In genomic region chr8:75109236-75109967, GRCm38 (mm10) we compare ENCODE assay signal across 8 mouse cellular contexts. TPM values are rescaled to one million over a fixed set of nuclear protein-coding genes. Genes with fewer than 3 reads are reported as not detected.
DNase-seq lines count a peak whose midpoint lies in the region; ATAC-seq and TF ChIP-seq lines count a peak whose summit lies in the region.

Gene Mcm5 (plus strand): TSS chr8:75109569.

- peaks cover 44% of the 10 kb centered on the region for H3K36me3 ChIP-seq in forebrain, embryonic 10.5 days (replicated peaks)
- H3K36me3 ChIP-seq in heart, embryonic 15.5 days: peaks cover 29% of the 10 kb centered on the region
- peaks cover 42% of the 10 kb centered on the region for H3K36me3 ChIP-seq in liver, embryonic 14.5 days (replicated peaks; ENCODE audit: control insufficient read depth, insufficient read depth, low read depth)
- H3K36me3 ChIP-seq in neural tube, embryonic 11.5 days (ENCODE audit: control insufficient read depth, insufficient read depth, low read length): peaks cover 8% of the 10 kb centered on the region; the same call in 1 of the 2 replicates
- H3K36me3 ChIP-seq in stomach, postnatal 0 days (ENCODE audit: control insufficient read depth, insufficient read depth, low read length): peaks cover 6% of the 10 kb centered on the region; the same call in 1 of the 2 replicates

- DNase-seq in CD8-positive naive resting alpha-beta T cell, adult 2 months (ENCODE audit: low read depth in 2 of 2, low spot score in 2 of 2): peak; percentile 98
- DNase-seq in c-Kit-positive CD71-negative TER-119-negative erythroid progenitor cells, embryonic 14.5 days (ENCODE audit: low read depth): peak; percentile 99
- peak; percentile 100 for DNase-seq in forebrain, embryonic 10.5 days (ENCODE audit: extremely low spot score, low spot score)
- peak; percentile 99 for DNase-seq in kidney, postnatal 25 days
- DNase-seq in liver, embryonic 14.5 days (ENCODE audit: low read depth in 3 of 3, low spot score in 3 of 3): peak; percentile 99 to 100 (median 99)
- DNase-seq in neural tube, embryonic 11.5 days (ENCODE audit: low spot score): peak; percentile 99
- peak; percentile 99 for DNase-seq in stomach, postnatal 0 days (ENCODE audit: low spot score)

- H3K27ac ChIP-seq in forebrain, embryonic 10.5 days: peak within 1 kb of the TSS; percentile 97
- H3K27ac ChIP-seq in heart, embryonic 15.5 days: peak within 1 kb of the TSS; percentile 79
- peak within 1 kb of the TSS; percentile 75 for H3K27ac ChIP-seq in liver, embryonic 14.5 days
- H3K27ac ChIP-seq in neural tube, embryonic 11.5 days (ENCODE audit: low read depth, low read length): peak within 1 kb of the TSS; percentile 69; the same call in 1 of the 2 replicates
- H3K27ac ChIP-seq in stomach, postnatal 0 days (replicated peaks): peak within 1 kb of the TSS; percentile 82

- WGBS in forebrain, embryonic 10.5 days: under 1% methylated on average over 59 of the region's 59 CpGs
- under 1% methylated on average over 59 of the region's 59 CpGs for WGBS in heart, embryonic 15.5 days
- WGBS in liver, embryonic 14.5 days (ENCODE audit: insufficient replicate concordance): under 1% methylated on average over 59 of the region's 59 CpGs
- under 1% methylated on average over 58 of the region's 59 CpGs for whole genome bisulfite sequencing in neural tube, embryonic 11.5 days
- WGBS in stomach, postnatal 0 days: under 1% methylated on average over 59 of the region's 59 CpGs

- TF ChIP-seq EP300 in liver, embryonic 14.5 days (IDR thresholded peaks at IDR 0.05; ENCODE audit: low read depth): peak; percentile 15; the same call in 1 of the 2 replicates
- no peak for TF ChIP-seq EP300 in stomach, postnatal 0 days (optimal IDR thresholded peaks at IDR 0.05)

- peak within 1 kb of the TSS; percentile 80 for H3K4me3 ChIP-seq in forebrain, embryonic 10.5 days
- peak within 1 kb of the TSS; percentile 90 for H3K4me3 ChIP-seq in heart, embryonic 15.5 days
- peak within 1 kb of the TSS; percentile 89 to 96 for H3K4me3 ChIP-seq in liver, embryonic 14.5 days (ENCODE audit: insufficient read depth in 1 of 2, low read depth in 2 of 2, low read length in 2 of 2)
- peak within 1 kb of the TSS; percentile 81 for H3K4me3 ChIP-seq in neural tube, embryonic 11.5 days (ENCODE audit: low read depth, low read length)
- H3K4me3 ChIP-seq in stomach, postnatal 0 days (ENCODE audit: low read depth, low read length): peak within 1 kb of the TSS; percentile 65

- no peaks in the 10 kb centered on the region for H3K27me3 ChIP-seq in forebrain, embryonic 10.5 days (ENCODE audit: poor library complexity, severe bottlenecking)
- no peaks in the 10 kb centered on the region for H3K27me3 ChIP-seq in heart, embryonic 15.5 days
- H3K27me3 ChIP-seq in liver, embryonic 14.5 days (ENCODE audit: control insufficient read depth, insufficient read depth, low read length): no peaks in the 10 kb centered on the region
- H3K27me3 ChIP-seq in neural tube, embryonic 11.5 days (ENCODE audit: control insufficient read depth, insufficient read depth, low read length): no peaks in the 10 kb centered on the region
- no peaks in the 10 kb centered on the region for H3K27me3 ChIP-seq in stomach, postnatal 0 days (ENCODE audit: control insufficient read depth, insufficient read depth, low read length)

- H3K9ac ChIP-seq in heart, embryonic 15.5 days: peak within 1 kb of the TSS; percentile 70
- H3K9ac ChIP-seq in liver, embryonic 14.5 days (replicated peaks): peak within 1 kb of the TSS; percentile 93
- H3K9ac ChIP-seq in neural tube, embryonic 11.5 days (ENCODE audit: low read length): peak within 1 kb of the TSS; percentile 88
- peak within 1 kb of the TSS; percentile 78 for H3K9ac ChIP-seq in stomach, postnatal 0 days (ENCODE audit: low read length)

- peaks cover 39% of the 10 kb centered on the region for H3K4me1 ChIP-seq in forebrain, embryonic 10.5 days
- H3K4me1 ChIP-seq in heart, embryonic 15.5 days (replicated peaks): peaks cover 23% of the 10 kb centered on the region
- H3K4me1 ChIP-seq in liver, embryonic 14.5 days (replicated peaks; ENCODE audit: control insufficient read depth in 2 of 2, insufficient read depth in 2 of 2, low read length in 1 of 2): peaks cover 9 to 13% of the 10 kb centered on the region in 2 experiments
- H3K4me1 ChIP-seq in neural tube, embryonic 11.5 days (ENCODE audit: control insufficient read depth, insufficient read depth, low read length): peaks cover 10% of the 10 kb centered on the region; the same call in 1 of the 2 replicates
- peaks cover 4% of the 10 kb centered on the region; the same call in 1 of the 2 replicates for H3K4me1 ChIP-seq in stomach, postnatal 0 days (replicated peaks; ENCODE audit: control insufficient read depth, insufficient read depth)

- no peak for TF ChIP-seq CTCF in liver, embryonic 14.5 days (IDR thresholded peaks at IDR 0.05; ENCODE audit: low read depth)
- no peak for TF ChIP-seq CTCF in stomach, postnatal 0 days (IDR thresholded peaks at IDR 0.05; ENCODE audit: low read depth)

- no peaks in the 10 kb centered on the region for H3K9me3 ChIP-seq in forebrain, embryonic 10.5 days
- no peaks in the 10 kb centered on the region for H3K9me3 ChIP-seq in heart, embryonic 15.5 days (replicated peaks)
- H3K9me3 ChIP-seq in liver, embryonic 14.5 days (ENCODE audit: control insufficient read depth, low read length): no peaks in the 10 kb centered on the region
- H3K9me3 ChIP-seq in neural tube, embryonic 11.5 days (ENCODE audit: control insufficient read depth, low read length): no peaks in the 10 kb centered on the region
- no peaks in the 10 kb centered on the region for H3K9me3 ChIP-seq in stomach, postnatal 0 days (ENCODE audit: control insufficient read depth, low read length)

- peak; percentile 98 for ATAC-seq in heart, embryonic 15.5 days (replicated peaks; ENCODE audit: insufficient number of reproducible peaks, insufficient read depth, low FRiP score, low read depth)
- ATAC-seq in liver, embryonic 14.5 days (ENCODE audit: insufficient read depth): peak; percentile 94
- ATAC-seq in neural tube, embryonic 11.5 days (ENCODE audit: insufficient read depth, low FRiP score, low TSS enrichment): peak; percentile 98
- peak; percentile 99 for ATAC-seq in stomach, postnatal 0 days (ENCODE audit: low FRiP score, low TSS enrichment)

- H3K4me2 ChIP-seq in heart, embryonic 15.5 days: peak within 1 kb of the TSS; percentile 85
- peak within 1 kb of the TSS; percentile 81 for H3K4me2 ChIP-seq in liver, embryonic 14.5 days (ENCODE audit: low read depth)
- H3K4me2 ChIP-seq in neural tube, embryonic 11.5 days (ENCODE audit: low read depth): peak within 1 kb of the TSS; percentile 71
- peak within 1 kb of the TSS; percentile 93 for H3K4me2 ChIP-seq in stomach, postnatal 0 days (replicated peaks; ENCODE audit: low read depth)

RNA-seq across cellular contexts. Expression of gene Mcm5, which starts in this region (rescaled TPM):
- polyA plus RNA-seq in forebrain, embryonic 10.5 days (2016; fragmentation: Nextera tagmentation; extraction: Ambion mirVana): 360 and 365 TPM in 2 replicates
- polyA plus RNA-seq in heart, embryonic 15.5 days (2015; fragmentation: Nextera tagmentation; extraction: Ambion mirVana): 56.2 and 92.8 TPM in 2 replicates
- 115 and 126 TPM in 2 replicates for polyA plus RNA-seq in liver, embryonic 14.5 days (2012; rRNA removed)
- polyA plus RNA-seq in liver, embryonic 14.5 days (2014; fragmentation: Nextera tagmentation; extraction: Ambion mirVana): 145 and 158 TPM in 2 replicates
- polyA plus RNA-seq in neural tube, embryonic 11.5 days (2014; fragmentation: Nextera tagmentation; extraction: Ambion mirVana): 193 and 204 TPM in 2 replicates
- polyA plus RNA-seq in stomach, postnatal 0 days (2015; fragmentation: Nextera tagmentation; extraction: Ambion mirVana): 29.2 and 29.4 TPM in 2 replicates

Comparison
In these comparisons a context has a peak if more than half of its experiments do, and no peak if none do; other contexts are left out.
1. Peak in every context shown above with its lines: DNase-seq, ATAC-seq, H3K4me3 ChIP-seq and H3K27ac ChIP-seq.